Comparison of ENCODE assay signal across 12 mouse cellular contexts in genomic region chr10:75390832-75391231, GRCm38 (mm10). TPM values are rescaled to one million over a fixed set of nuclear protein-coding genes. Genes with fewer than 3 reads are reported as not detected.
DNase-seq lines count a peak whose midpoint lies in the region; TF ChIP-seq lines count a peak whose summit lies in the region.
"Had no signal": no experiment of that assay in that cellular context is flagged by ENCODE, and none has a peak within 500 bp of the region (broad histone marks: within the 10 kb centered on the region; RNA-seq: fewer than 3 reads in every experiment).

No protein-coding gene starts in this region.

- 67% methylated on average over 4 of the region's 4 CpGs for WGBS in heart, adult 2 months

- H3K27ac ChIP-seq in heart, adult 2 months: no peak overlapping the region
- H3K27ac ChIP-seq in layer of hippocampus, adult 2 months: no peak overlapping the region
- no peak overlapping the region for H3K27ac ChIP-seq in MEL (ENCODE audit: control insufficient read depth, low read depth, low read length)
- H3K27ac ChIP-seq: hindbrain, embryonic 14.5 days; liver, embryonic 14.5 days; neural tube, embryonic 12.5 days had no signal

- no peaks in the 10 kb centered on the region for H3K79me2 ChIP-seq in heart, adult 2 months (replicated peaks; ENCODE audit: control insufficient read depth, insufficient read depth, low read length)
- H3K79me2 ChIP-seq in MEL (ENCODE audit: control insufficient read depth, insufficient read depth, low read length, poor library complexity): no peaks in the 10 kb centered on the region

- no peak overlapping the region for H3K9ac ChIP-seq in heart, adult 2 months (ENCODE audit: low read depth, low read length)
- H3K9ac ChIP-seq in MEL (ENCODE audit: control insufficient read depth, low read depth, low read length, poor library complexity, severe bottlenecking): no peak overlapping the region
- H3K9ac ChIP-seq: hindbrain, embryonic 14.5 days; liver, embryonic 14.5 days; neural tube, embryonic 12.5 days had no signal

- intact Hi-C loops in heart, adult 2 months (cut with DNase I): loop anchor here (1.0 to 5.0 kb wide), 4 partner anchors 46 to 209 kb away; no protein-coding TSS in a partner anchor

- H3K4me1 ChIP-seq in heart, adult 2 months (ENCODE audit: control insufficient read depth, insufficient read depth, low read length): no peaks in the 10 kb centered on the region
- H3K4me1 ChIP-seq in MEL (ENCODE audit: control insufficient read depth in 1 of 2, insufficient read depth in 2 of 2, low read length in 2 of 2): no peaks in the 10 kb centered on the region
- H3K4me1 ChIP-seq: neural tube, embryonic 12.5 days had no signal

- no peaks in the 10 kb centered on the region for H3K27me3 ChIP-seq in heart, adult 2 months (ENCODE audit: control insufficient read depth, insufficient read depth, low read length)
- no peaks in the 10 kb centered on the region for H3K27me3 ChIP-seq in MEL (ENCODE audit: control insufficient read depth in 1 of 2, insufficient read depth in 2 of 2, low read length in 2 of 2)
- H3K27me3 ChIP-seq: megakaryocyte, embryonic 14.5 days; neural tube, embryonic 12.5 days had no signal

- DNase-seq in heart, adult 2 months: no peak
- DNase-seq in heart, postnatal 4 days: no peak
- no peak for DNase-seq in layer of hippocampus, adult 2 months (ENCODE audit: low spot score in 2 of 2)
- no peak for DNase-seq in layer of hippocampus, adult 9-11 months
- DNase-seq in 416B (ENCODE audit: low read depth) (peak; percentile 35), MEL (ENCODE audit: low read depth, low spot score) (no peak)
- no peak for DNase-seq in right cerebral cortex, adult 18-20 months
- DNase-seq: gastrocnemius, postnatal 10 days had no signal

- H3K9me3 ChIP-seq in MEL (replicated peaks; ENCODE audit: insufficient read depth, low read length): no peaks in the 10 kb centered on the region
- H3K9me3 ChIP-seq: neural tube, embryonic 12.5 days had no signal

- no peaks in the 10 kb centered on the region for H3K36me3 ChIP-seq in heart, adult 2 months (ENCODE audit: control insufficient read depth, insufficient read depth, low read length)
- no peaks in the 10 kb centered on the region for H3K36me3 ChIP-seq in MEL (ENCODE audit: control insufficient read depth in 1 of 2, insufficient read depth in 2 of 2, low read length in 2 of 2)
- H3K36me3 ChIP-seq: neural tube, embryonic 12.5 days had no signal

- TF ChIP-seq EP300 in heart, adult 2 months (IDR thresholded peaks at IDR 0.05; ENCODE audit: insufficient read depth, low read depth, low read length): no peak
- no peak for TF ChIP-seq EP300 in MEL (IDR thresholded peaks at IDR 0.05; ENCODE audit: low read depth in 1 of 2, low read length in 2 of 2)

- H3K4me3 ChIP-seq in heart, adult 2 months: no peak overlapping the region
- no peak overlapping the region for H3K4me3 ChIP-seq in layer of hippocampus, adult 2 months
- no peak overlapping the region for H3K4me3 ChIP-seq in MEL (ENCODE audit: control insufficient read depth in 1 of 2, insufficient read depth in 1 of 2, low read depth in 2 of 2, low read length in 2 of 2)
- H3K4me3 ChIP-seq: megakaryocyte, embryonic 14.5 days; neural tube, embryonic 12.5 days had no signal

- TF ChIP-seq RAD21 in MEL (IDR thresholded peaks at IDR 0.05; ENCODE audit: low read depth, low read length): peak; percentile 18

- TF ChIP-seq POLR2A in heart, adult 2 months (IDR thresholded peaks at IDR 0.05; ENCODE audit: insufficient read depth, low read depth, low read length): no peak
- no peak for TF ChIP-seq POLR2A in MEL (IDR thresholded peaks at IDR 0.05; ENCODE audit: control insufficient read depth in 1 of 2, insufficient read depth in 1 of 2, low read depth in 1 of 2, low read length in 2 of 2, poor library complexity in 1 of 2)

- TF ChIP-seq CTCF in heart, adult 2 months (IDR thresholded peaks at IDR 0.05): peak; percentile 78
- peak; percentile 57 for TF ChIP-seq CTCF in layer of hippocampus, adult 2 months (conservative IDR thresholded peaks at IDR 0.05)
- TF ChIP-seq CTCF in MEL (IDR thresholded peaks at IDR 0.05 in 2 of 3, conservative IDR thresholded peaks at IDR 0.05 in 1 of 3; ENCODE audit: control insufficient read depth in 1 of 3, insufficient read depth in 1 of 3, low read depth in 2 of 3, low read length in 3 of 3, poor library complexity in 1 of 3, severe bottlenecking in 1 of 3): no peak; a peak in 1 of 6 replicates

TF ChIP-seq in MEL, 35 proteins besides CTCF, POLR2A, EP300 and RAD21:
- TF ChIP-seq KAT2A (conservative IDR thresholded peaks at IDR 0.05; ENCODE audit: low read depth, low read length): no peak
- no peak for TF ChIP-seq CHD2 (IDR thresholded peaks at IDR 0.05; ENCODE audit: low read length)
- no peak for TF ChIP-seq USF2 (IDR thresholded peaks at IDR 0.05; ENCODE audit: borderline replicate concordance in 1 of 2, insufficient read depth in 1 of 2, low read depth in 1 of 2, low read length in 2 of 2)
- TF ChIP-seq POLR2AphosphoS2 (IDR thresholded peaks at IDR 0.05; ENCODE audit: low read length): no peak
- no peak for TF ChIP-seq BHLHE40 (IDR thresholded peaks at IDR 0.05; ENCODE audit: borderline replicate concordance, low read depth, low read length)
- no peak for TF ChIP-seq ZKSCAN1 (IDR thresholded peaks at IDR 0.05; ENCODE audit: low read depth, low read length)
- TF ChIP-seq MYB (IDR thresholded peaks at IDR 0.05; ENCODE audit: low read depth, low read length): no peak
- no peak for TF ChIP-seq JUND (IDR thresholded peaks at IDR 0.05; ENCODE audit: low read depth, low read length)
- no peak for TF ChIP-seq CHD1 (IDR thresholded peaks at IDR 0.05; ENCODE audit: low read depth, low read length)
- TF ChIP-seq SIN3A (IDR thresholded peaks at IDR 0.05; ENCODE audit: low read length): no peak
- TF ChIP-seq TAL1 (IDR thresholded peaks at IDR 0.05; ENCODE audit: low read length): no peak
- TF ChIP-seq ZNF384 (IDR thresholded peaks at IDR 0.05; ENCODE audit: low read depth, low read length): no peak
- no peak for TF ChIP-seq GABPA (IDR thresholded peaks at IDR 0.05; ENCODE audit: low read depth, low read length)
- no peak for TF ChIP-seq MYC (IDR thresholded peaks at IDR 0.05; ENCODE audit: low read depth, low read length)
- TF ChIP-seq ZC3H11A (IDR thresholded peaks at IDR 0.05; ENCODE audit: low read depth, low read length): no peak
- no peak for TF ChIP-seq GATA1 (IDR thresholded peaks at IDR 0.05; ENCODE audit: low read depth, low read length)

RNA-seq across cellular contexts. Expression of gene Upb1, which starts 10.1 kb away (rescaled TPM):
- total RNA-seq in heart, adult 2 months (2021): under 1 TPM; 0.70 to 0.89 TPM
- 0.35 and 0.70 TPM in 2 replicates for polyA plus RNA-seq in heart, adult 2 months (2012; rRNA removed)
- total RNA-seq in heart, postnatal 4 days (2021): under 1 TPM; 0.54 to 0.60 TPM
- total RNA-seq in layer of hippocampus, adult 2 months (2021): under 1 TPM in 1 of 2 experiments, not detected in 1; 0.31 TPM
- not detected in 2 replicates for total RNA-seq in MEL (2012; rRNA removed)
- under 1 TPM in 1 of 2 experiments, not detected in 1; 0.03 TPM for polyA plus RNA-seq in MEL (2012; ENCODE audit: insufficient read depth in 1 of 2, insufficient read length in 2 of 2, low read depth in 1 of 2, low replicate concordance in 2 of 2, missing spikeins in 1 of 2)

Comparison
In these comparisons a context has a peak if more than half of its experiments do, and no peak if none do; other contexts are left out.
1. CTCF ChIP-seq: peak in heart, adult 2 months (single experiment) and layer of hippocampus, adult 2 months (single experiment); none in MEL (0 of 3).